Mouse (Mus musculus) midbrain, embryonic 13.5 days (tissue): ENCODE data around the gene Tsnax. TPM values are rescaled to one million over a fixed set of nuclear protein-coding genes. Genes with fewer than 3 reads are reported as not detected.
A peak's percentile ranks its signal among the peaks of the same experiment; 100 is the strongest.

Experiments
- ATAC-seq: fragments of 200-750 bp; cut with Nextera tagmentation; 2 replicates; pipeline ENCODE4 v1.8.0; 2017; ENCODE audit warnings: mild to moderate bottlenecking, moderate TSS enrichment, moderate library complexity
- H3K27ac ChIP-seq: fragments of 300-500 bp; sonication (generic); 2 replicates; pipeline ENCODE4 v1.5.1; 2015; ENCODE audit warnings: inconsistent platforms, mild to moderate bottlenecking, moderate library complexity
- H3K27me3 ChIP-seq: fragments of 300-500 bp; sonication (generic); 2 replicates; pipeline ENCODE4 v1.6.1; 2015; ENCODE audit warnings: mild to moderate bottlenecking, inconsistent platforms
- H3K36me3 ChIP-seq: fragments of 300-500 bp; sonication (generic); 2 replicates; pipeline ENCODE4 v1.6.1; 2015; ENCODE audit warnings: mild to moderate bottlenecking, inconsistent platforms
- H3K4me1 ChIP-seq: fragments of 300-500 bp; sonication (generic); replicated peaks from 2 replicates; pipeline ENCODE4 v1.6.1; 2015; ENCODE audit warnings: inconsistent platforms
- H3K4me2 ChIP-seq: fragments of 300-500 bp; sonication (generic); replicated peaks from 2 replicates; pipeline ENCODE4 v1.6.1; 2015; ENCODE audit warnings: moderate library complexity, mild to moderate bottlenecking, inconsistent platforms
- H3K4me3 ChIP-seq: fragments of 300-500 bp; sonication (generic); replicated peaks from 2 replicates; pipeline ENCODE4 v1.5.1; 2015; ENCODE audit warnings: mild to moderate bottlenecking, inconsistent platforms
- H3K9ac ChIP-seq: fragments of 300-500 bp; sonication (generic); replicated peaks from 2 replicates; pipeline ENCODE4 v1.6.1; 2015; ENCODE audit warnings: mild to moderate bottlenecking, inconsistent platforms
- H3K9me3 ChIP-seq: fragments of 300-500 bp; sonication (generic); 2 replicates; pipeline ENCODE4 v1.6.1; 2016; ENCODE audit warnings: mild to moderate bottlenecking, inconsistent platforms
- WGBS: fragments of 180-500 bp; shearing (Covaris S2); methylation state at CpG from one replicate; pipeline ENCODE4 v1.1.7; 2015; 5-methylcytosine and 5-hydroxymethylcytosine counted together
- microRNA-seq: library from miRNA; unstranded; fragments of <30 nt; microRNA quantifications from one replicate; pipeline ENCODE4, GENCODE M21; 2016
- polyA plus RNA-seq: library from polyadenylated mRNA; unstranded; fragments of >200 nt; fragmentation: Nextera tagmentation; extraction: Ambion mirVana; gene quantifications from 2 replicates; pipeline ENCODE4 v1.2.1, GENCODE M21; 2015

The Tsnax gene
- polyA plus RNA-seq, 1 experiment from 2014 or later: 180 TPM

- 50% methylated on average over 6 of the region's 6 CpGs for WGBS
- no peak overlapping the region for H3K9ac ChIP-seq
- H3K36me3 ChIP-seq: no peaks in the 10 kb centered on the region
- no peaks in the 10 kb centered on the region for H3K9me3 ChIP-seq
- H3K4me3 ChIP-seq: no peak overlapping the region
- no peak for ATAC-seq
- H3K27ac ChIP-seq: 0 out of 2 replicates have a peak overlapping the region, but pooled peaks have one; percentile 10
- no peak overlapping the region for H3K4me2 ChIP-seq
- H3K27me3 ChIP-seq: no peaks in the 10 kb centered on the region
- peaks cover 19% of the 10 kb centered on the region for H3K4me1 ChIP-seq
These were observed 56.9 kb downstream of the Tsnax start for GRCm38 (mm10) chr8:125069733-125070132.

DNA sequence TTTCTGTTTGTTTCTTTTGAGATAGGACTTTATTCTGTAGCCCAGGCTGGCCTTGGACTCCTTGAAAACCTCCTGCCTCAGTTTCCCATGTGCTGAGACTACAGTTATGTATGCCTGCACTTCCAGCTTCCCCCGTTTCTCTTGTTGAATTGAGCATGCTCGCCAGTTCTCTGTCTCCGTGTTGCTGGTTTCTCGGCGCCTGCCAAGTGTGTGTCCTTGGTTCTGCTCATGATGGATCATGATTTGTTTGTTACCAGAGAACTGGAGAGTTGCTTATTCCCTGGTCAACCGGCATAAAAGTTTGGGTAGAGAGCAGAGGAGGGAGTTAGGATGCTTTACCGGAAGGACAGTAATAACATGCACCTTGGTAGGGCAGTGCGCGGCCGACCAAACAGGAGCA, 61.3 kb downstream of the Tsnax start:
- no peaks in the 10 kb centered on the region for H3K36me3 ChIP-seq
- peaks cover 23% of the 10 kb centered on the region for H3K4me1 ChIP-seq
- no peak overlapping the region for H3K4me2 ChIP-seq
- H3K4me3 ChIP-seq: no peak overlapping the region
- no peak overlapping the region for H3K27ac ChIP-seq
- H3K9me3 ChIP-seq: no peaks in the 10 kb centered on the region
- WGBS: 91% methylated on average over 10 of the region's 10 CpGs
- no peak for ATAC-seq
- H3K27me3 ChIP-seq: no peaks in the 10 kb centered on the region
- no peak overlapping the region for H3K9ac ChIP-seq

DNA sequence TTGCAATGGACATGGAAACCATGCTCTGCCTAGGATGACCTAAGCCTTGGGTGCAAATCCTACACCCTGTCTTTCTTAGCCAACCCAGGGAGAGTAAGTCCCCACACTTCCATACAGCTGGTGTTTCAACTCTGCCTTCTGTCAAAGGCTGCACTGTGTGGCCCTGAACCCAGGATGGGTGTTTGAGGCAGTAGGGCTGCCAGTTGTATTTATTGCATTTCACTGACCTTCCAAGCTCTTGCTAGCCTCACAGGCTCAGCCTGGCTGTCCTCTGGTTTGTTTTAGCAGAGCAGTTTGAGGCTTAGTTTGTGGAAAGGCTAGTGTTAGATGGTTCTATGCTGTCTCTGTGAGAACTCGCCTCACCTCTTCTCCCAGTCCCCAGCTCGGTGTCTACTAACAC, 61.8 kb downstream of the Tsnax start:
- Histone ChIP-seq H3K4me1 (peaks cover 18% of the 10 kb centered on the region), H3K4me3 (no peak overlapping the region), H3K36me3 (no peaks in the 10 kb centered on the region), H3K9ac (no peak overlapping the region), H3K9me3 (no peaks in the 10 kb centered on the region), H3K4me2 (no peak overlapping the region), H3K27ac (no peak overlapping the region), H3K27me3 (no peaks in the 10 kb centered on the region)
- ATAC-seq: no peak
- WGBS: 93% methylated on average over 2 of the region's 2 CpGs

DNA sequence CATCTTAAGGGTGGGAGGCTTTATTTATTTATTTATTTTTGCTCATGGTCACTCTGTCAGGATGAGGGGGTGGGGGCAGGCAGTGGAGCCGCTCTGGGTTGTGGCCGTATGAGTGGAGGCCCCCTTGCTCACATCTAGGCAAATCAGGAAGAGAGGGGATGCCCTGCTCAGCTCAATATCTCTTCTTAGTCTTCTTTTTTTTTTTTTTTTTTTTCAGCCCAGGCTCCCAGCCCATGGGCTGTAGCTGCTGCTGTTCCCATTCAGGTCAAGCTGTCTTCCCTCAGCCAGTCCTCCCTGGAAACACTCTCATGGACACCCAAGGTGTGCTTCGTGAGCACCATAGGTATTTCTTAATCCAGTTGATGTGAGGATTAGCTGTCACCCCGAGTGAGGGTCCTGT, 62.6 kb downstream of the Tsnax start:
- Histone ChIP-seq H3K9me3 (no peaks in the 10 kb centered on the region), H3K4me1 (peaks cover 12% of the 10 kb centered on the region), H3K4me3 (no peak overlapping the region), H3K27ac (no peak overlapping the region), H3K9ac (no peak overlapping the region), H3K4me2 (no peak overlapping the region), H3K36me3 (no peaks in the 10 kb centered on the region), H3K27me3 (no peaks in the 10 kb centered on the region)
- ATAC-seq: no peak
- 78% methylated on average over 4 of the region's 4 CpGs for WGBS

GRCm38 (mm10) chr8:125077326-125077725, 64.5 kb downstream of the Tsnax start:
- Histone ChIP-seq H3K9me3 (no peaks in the 10 kb centered on the region), H3K36me3 (no peaks in the 10 kb centered on the region), H3K4me2 (no peak overlapping the region), H3K4me1 (peaks cover 26% of the 10 kb centered on the region), H3K4me3 (no peak overlapping the region), H3K9ac (no peak overlapping the region), H3K27ac (no peak overlapping the region), H3K27me3 (no peaks in the 10 kb centered on the region)
- WGBS: 50% methylated on average over 8 of the region's 8 CpGs
- ATAC-seq: no peak

DNA sequence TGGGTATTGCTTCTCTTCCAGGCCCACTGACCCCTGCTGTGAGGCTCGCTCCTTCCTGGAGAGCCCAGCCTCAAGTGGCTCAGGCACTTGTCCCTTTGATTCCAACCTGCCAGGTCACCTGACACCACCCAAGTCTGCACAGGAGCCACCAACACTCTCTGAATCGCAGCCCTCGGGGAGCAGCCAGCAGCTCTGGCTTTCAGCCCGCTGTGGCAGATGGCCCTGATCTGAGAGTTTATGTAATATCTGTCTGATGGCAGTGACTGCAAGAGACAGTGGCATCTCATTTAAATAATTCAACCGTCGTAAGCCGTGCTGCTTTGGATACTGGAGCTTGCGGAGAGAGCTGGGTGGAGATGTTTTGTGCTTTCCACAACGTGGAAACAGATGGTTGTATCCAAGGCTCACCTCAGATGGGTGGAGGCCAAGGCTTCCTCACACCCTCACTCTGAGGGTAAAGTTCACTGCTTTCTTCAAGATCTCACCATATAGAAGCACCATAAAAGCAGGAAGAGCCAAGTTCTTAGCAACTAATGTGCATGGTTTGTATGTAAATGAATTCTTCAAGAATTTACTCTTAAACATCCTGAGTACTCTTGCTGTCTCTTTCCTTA, 66.1 kb downstream of the Tsnax start:
- Histone ChIP-seq H3K36me3 (no peaks in the 10 kb centered on the region), H3K4me2 (no peak overlapping the region), H3K27ac (no peak overlapping the region), H3K4me1 (peaks cover 26% of the 10 kb centered on the region), H3K4me3 (no peak overlapping the region), H3K9me3 (no peaks in the 10 kb centered on the region), H3K27me3 (no peaks in the 10 kb centered on the region), H3K9ac (no peak overlapping the region)
- ATAC-seq: peak; percentile 48; the same call in 1 of the 2 replicates
- WGBS: 39% methylated on average over 9 of the region's 9 CpGs

GRCm38 (mm10) chr8:125080388-125081344, 67.9 kb downstream of the Tsnax start:
- 0 out of 2 replicates have a peak, but pooled peaks have one; percentile 28 for ATAC-seq
- Histone ChIP-seq H3K27me3 (no peaks in the 10 kb centered on the region), H3K4me3 (no peak overlapping the region), H3K27ac (peak overlapping the region; percentile 19; the same call in 1 of the 2 replicates), H3K9ac (no peak overlapping the region), H3K36me3 (no peaks in the 10 kb centered on the region), H3K9me3 (no peaks in the 10 kb centered on the region), H3K4me2 (no peak overlapping the region), H3K4me1 (peaks cover 26% of the 10 kb centered on the region)
- WGBS: 65% methylated on average over 19 of the region's 19 CpGs

GRCm38 (mm10) chr8:125083746-125084145, 70.9 kb downstream of the Tsnax start:
- Histone ChIP-seq H3K4me1 (peaks cover 17% of the 10 kb centered on the region), H3K9me3 (no peaks in the 10 kb centered on the region), H3K4me2 (no peak overlapping the region), H3K27me3 (no peaks in the 10 kb centered on the region), H3K9ac (no peak overlapping the region), H3K36me3 (no peaks in the 10 kb centered on the region), H3K27ac (0 out of 2 replicates have a peak overlapping the region, but pooled peaks have one; percentile 9), H3K4me3 (no peak overlapping the region)
- 82% methylated on average over 4 of the region's 4 CpGs for WGBS
- ATAC-seq: no peak

Small RNA genes lying within 50 kb of the gene (microRNA-seq; reads per million reads assigned to microRNA genes)
- gene Gm22197: not detected

Other genes with a start within 250 kb of the Tsnax start
- 16.8 and 17.6 TPM in 2 replicates for gene Trim67, start 219.9 kb upstream of the Tsnax start, polyA plus RNA-seq
- 99.1 and 106 TPM in 2 replicates for gene Gnpat, start 150.0 kb upstream of the Tsnax start, polyA plus RNA-seq
- gene 2810004N23Rik, start 149.9 kb upstream of the Tsnax start, polyA plus RNA-seq: 35.9 and 37.4 TPM in 2 replicates
- gene Exoc8, start 115.3 kb upstream of the Tsnax start, polyA plus RNA-seq: 11.8 and 14.4 TPM in 2 replicates
- gene Sprtn, start 115.1 kb upstream of the Tsnax start, polyA plus RNA-seq: 11.5 and 14.1 TPM in 2 replicates
- 18.0 TPM in 2 replicates for gene Egln1, start 63.7 kb upstream of the Tsnax start, polyA plus RNA-seq
- gene Disc1, start 41.2 kb downstream of the Tsnax start, polyA plus RNA-seq: 1.00 and 1.3 TPM in 2 replicates